Mouse (Mus musculus) embryonic facial prominence, embryonic 14.5 days (tissue): Measurements from ENCODE around the gene Rph3a. TPM values are rescaled to one million over a fixed set of nuclear protein-coding genes. Genes with fewer than 3 reads are reported as not detected.

Source experiments
- ATAC-seq: fragments of 200-750 bp; cut with Nextera tagmentation; 2 replicates; pipeline ENCODE4 v1.8.0; 2017; ENCODE audit warnings: low read depth, moderate number of reproducible peaks, moderate TSS enrichment
- DNase-seq: peaks from one replicate; pipeline ENCODE4 v3.0.0-alpha.2; 2015; ENCODE audit warnings: low spot score
- H3K27ac ChIP-seq: fragments of 300-500 bp; sonication (generic); replicated peaks from 2 replicates; pipeline ENCODE4 v1.5.1; 2014; ENCODE audit warnings: low read depth, mild to moderate bottlenecking, low read length, moderate library complexity
- H3K27me3 ChIP-seq: fragments of 300-500 bp; sonication (generic); replicated peaks from 2 replicates; pipeline ENCODE4 v1.6.1; 2014; ENCODE audit warnings: low read length; ENCODE audit not compliant: control insufficient read depth, insufficient read depth
- H3K36me3 ChIP-seq: fragments of 300-500 bp; sonication (generic); 2 replicates; pipeline ENCODE4 v1.6.1; 2014; ENCODE audit warnings: low read length, mixed read lengths; ENCODE audit not compliant: control insufficient read depth, insufficient read depth
- H3K4me1 ChIP-seq: fragments of 300-500 bp; sonication (generic); 2 replicates; pipeline ENCODE4 v1.6.1; 2014; ENCODE audit warnings: antibody characterized with exemption, low read length; ENCODE audit not compliant: control insufficient read depth, insufficient read depth
- H3K4me2 ChIP-seq: fragments of 300-500 bp; sonication (generic); 2 replicates; pipeline ENCODE4 v1.6.1; 2014; ENCODE audit warnings: low read depth, mild to moderate bottlenecking, low read length, moderate library complexity, mixed read lengths
- H3K4me3 ChIP-seq: fragments of 300-500 bp; sonication (generic); 2 replicates; pipeline ENCODE4 v1.5.1; 2014; ENCODE audit warnings: low read depth, mild to moderate bottlenecking, low read length
- H3K9ac ChIP-seq: fragments of 300-500 bp; sonication (generic); 2 replicates; pipeline ENCODE4 v1.6.1; 2014; ENCODE audit warnings: low read depth, mild to moderate bottlenecking, low read length, moderate library complexity, mixed read lengths
- H3K9me3 ChIP-seq: fragments of 300-500 bp; sonication (generic); 2 replicates; pipeline ENCODE4 v1.6.1; 2016; ENCODE audit warnings: low read length; ENCODE audit not compliant: control insufficient read depth
- WGBS: fragments of 180-500 bp; shearing (Covaris S2); extraction: QIAGEN DNeasy Blood & Tissue Kit; methylation state at CpG from one replicate; pipeline ENCODE4 v1.1.7; 2014; 5-methylcytosine and 5-hydroxymethylcytosine counted together
- polyA plus RNA-seq: library from polyadenylated mRNA; unstranded; fragments of >200 nt; fragmentation: Nextera tagmentation; extraction: Ambion mirVana; gene quantifications from 2 replicates; pipeline ENCODE4 v1.2.1, GENCODE M21; 2014

Rph3a gene
- polyA plus RNA-seq, 1 experiment from 2014 or later = 1.2 TPM

- Histone ChIP-seq H3K9ac (no peak overlapping the region), H3K4me2 (no peak overlapping the region), H3K4me3 (no peak overlapping the region), H3K9me3 (no peaks in the 10 kb centered on the region), H3K27ac (no peak overlapping the region), H3K4me1 (no peaks in the 10 kb centered on the region), H3K36me3 (no peaks in the 10 kb centered on the region), H3K27me3 (no peaks in the 10 kb centered on the region)
- DNase-seq = no peak
- WGBS = 86% methylated on average over 2 of the region's 2 CpGs
- no peak for ATAC-seq
These were observed 4.6 kb upstream of the Rph3a start for GRCm38 (mm10) chr5:121014496-121014895.

GRCm38 (mm10) chr5:121011962-121012361, 2.1 kb upstream of the Rph3a start:
- no peak for ATAC-seq
- H3K27ac ChIP-seq = no peak overlapping the region
- no peaks in the 10 kb centered on the region for H3K9me3 ChIP-seq
- H3K4me1 ChIP-seq = no peaks in the 10 kb centered on the region
- DNase-seq = no peak
- H3K9ac ChIP-seq = no peak overlapping the region
- H3K36me3 ChIP-seq = no peaks in the 10 kb centered on the region
- H3K27me3 ChIP-seq = peaks cover 7% of the 10 kb centered on the region; the same call in 1 of the 2 replicates
- no peak overlapping the region for H3K4me2 ChIP-seq
- H3K4me3 ChIP-seq = no peak overlapping the region
- 32% methylated on average over 2 of the region's 2 CpGs for WGBS

- no peak for ATAC-seq
- no peak overlapping the region for H3K4me2 ChIP-seq
- no peak overlapping the region for H3K9ac ChIP-seq
- H3K27ac ChIP-seq = no peak overlapping the region
- no peaks in the 10 kb centered on the region for H3K36me3 ChIP-seq
- H3K4me3 ChIP-seq = no peak overlapping the region
- under 1% methylated on average over 19 of the region's 19 CpGs for WGBS
- H3K27me3 ChIP-seq = peaks cover 9% of the 10 kb centered on the region; the same call in 1 of the 2 replicates
- DNase-seq = peak; percentile 71
- no peaks in the 10 kb centered on the region for H3K4me1 ChIP-seq
- no peaks in the 10 kb centered on the region for H3K9me3 ChIP-seq
These were observed 486 bp downstream of the Rph3a start for GRCm38 (mm10) chr5:121009406-121009805.

GRCm38 (mm10) chr5:121008411-121009239, 1.3 kb downstream of the Rph3a start:
- H3K9ac ChIP-seq = no peak overlapping the region
- no peak overlapping the region for H3K4me2 ChIP-seq
- no peak for DNase-seq
- ATAC-seq = no peak
- H3K27me3 ChIP-seq = peaks cover 9% of the 10 kb centered on the region; the same call in 1 of the 2 replicates
- H3K36me3 ChIP-seq = no peaks in the 10 kb centered on the region
- H3K27ac ChIP-seq = no peak overlapping the region
- 16% methylated on average over 15 of the region's 15 CpGs for WGBS
- H3K4me3 ChIP-seq = no peak overlapping the region
- no peaks in the 10 kb centered on the region for H3K4me1 ChIP-seq
- H3K9me3 ChIP-seq = no peaks in the 10 kb centered on the region

- H3K36me3 ChIP-seq = no peaks in the 10 kb centered on the region
- H3K4me2 ChIP-seq = no peak overlapping the region
- no peak overlapping the region for H3K27ac ChIP-seq
- whole genome bisulfite sequencing = 69% methylated on average over 3 of the region's 3 CpGs
- H3K4me1 ChIP-seq = no peaks in the 10 kb centered on the region
- no peaks in the 10 kb centered on the region for H3K9me3 ChIP-seq
- H3K4me3 ChIP-seq = no peak overlapping the region
- H3K9ac ChIP-seq = no peak overlapping the region
- DNase-seq = no peak
- ATAC-seq = no peak
- H3K27me3 ChIP-seq = peaks cover 9% of the 10 kb centered on the region; the same call in 1 of the 2 replicates
These were observed 2.3 kb downstream of the Rph3a start for GRCm38 (mm10) chr5:121007563-121007962.

- Histone ChIP-seq H3K27me3 (peaks cover 9% of the 10 kb centered on the region; the same call in 1 of the 2 replicates), H3K4me1 (no peaks in the 10 kb centered on the region), H3K27ac (no peak overlapping the region), H3K4me2 (no peak overlapping the region), H3K4me3 (no peak overlapping the region), H3K36me3 (no peaks in the 10 kb centered on the region), H3K9me3 (no peaks in the 10 kb centered on the region), H3K9ac (no peak overlapping the region)
- WGBS = 78% methylated on average over 7 of the region's 8 CpGs
- DNase-seq = no peak
- no peak for ATAC-seq
These were observed 2.8 kb downstream of the Rph3a start for GRCm38 (mm10) chr5:121007130-121007529.

GRCm38 (mm10) chr5:121006176-121006575, 3.7 kb downstream of the Rph3a start:
- Histone ChIP-seq H3K27me3 (peaks cover 9% of the 10 kb centered on the region; the same call in 1 of the 2 replicates), H3K36me3 (no peaks in the 10 kb centered on the region), H3K4me1 (no peaks in the 10 kb centered on the region), H3K4me2 (no peak overlapping the region), H3K27ac (no peak overlapping the region), H3K4me3 (no peak overlapping the region), H3K9me3 (no peaks in the 10 kb centered on the region), H3K9ac (no peak overlapping the region)
- ATAC-seq (no peak), DNase-seq (no peak)
- WGBS = 73% methylated on average over 2 of the region's 4 CpGs

GRCm38 (mm10) chr5:121003781-121004180, 6.1 kb downstream of the Rph3a start:
- H3K9me3 ChIP-seq = no peaks in the 10 kb centered on the region
- no peaks in the 10 kb centered on the region for H3K36me3 ChIP-seq
- peaks cover 5% of the 10 kb centered on the region; the same call in 1 of the 2 replicates for H3K27me3 ChIP-seq
- H3K4me3 ChIP-seq = no peak overlapping the region
- no peak overlapping the region for H3K9ac ChIP-seq
- no peak overlapping the region for H3K4me2 ChIP-seq
- ATAC-seq = no peak; the same call in 1 of the 2 replicates
- H3K27ac ChIP-seq = no peak overlapping the region
- peak; percentile 56 for DNase-seq
- 46% methylated on average over 17 of the region's 17 CpGs for WGBS
- no peaks in the 10 kb centered on the region for H3K4me1 ChIP-seq

- Histone ChIP-seq H3K9me3 (no peaks in the 10 kb centered on the region), H3K4me2 (no peak overlapping the region), H3K27ac (no peak overlapping the region), H3K9ac (no peak overlapping the region), H3K27me3 (no peaks in the 10 kb centered on the region), H3K4me1 (no peaks in the 10 kb centered on the region), H3K4me3 (no peak overlapping the region), H3K36me3 (no peaks in the 10 kb centered on the region)
- 40% methylated on average over 12 of the region's 12 CpGs for WGBS
- no peak for DNase-seq
- no peak for ATAC-seq
These were observed 10.3 kb downstream of the Rph3a start for GRCm38 (mm10) chr5:120999573-120999972.
